Mouse (Mus musculus) liver, adult 2 months (tissue): ENCODE results near the gene Rbm39. TPM values are rescaled to one million over a fixed set of nuclear protein-coding genes. Genes with fewer than 3 reads are reported as not detected.
A peak's percentile ranks its signal among the peaks of the same experiment; 100 is the strongest.

Source experiments
- DNase-seq: peaks from one replicate; pipeline ENCODE4 v3.0.0-alpha.2; 2011; ENCODE audit warnings: low read depth, low spot score; ENCODE audit errors: extremely low read depth
- H3K27ac ChIP-seq: fragments of 200-500 bp; replicated peaks from 2 replicates; pipeline ENCODE4 v1.5.1; 2012; ENCODE audit warnings: low read depth, mild to moderate bottlenecking, control low read depth, inconsistent platforms, low read length; ENCODE audit not compliant: insufficient read depth
- H3K27me3 ChIP-seq: fragments of 200-500 bp; 2 replicates; pipeline ENCODE4 v1.6.1; 2012; ENCODE audit warnings: mild to moderate bottlenecking, moderate library complexity, low read length, inconsistent platforms; ENCODE audit not compliant: control insufficient read depth, insufficient read depth
- H3K36me3 ChIP-seq: fragments of 200-500 bp; 2 replicates; pipeline ENCODE4 v1.6.1; 2012; ENCODE audit warnings: low read length, inconsistent platforms; ENCODE audit not compliant: control insufficient read depth, insufficient read depth
- H3K4me1 ChIP-seq: fragments of 200-500 bp; 2 replicates; pipeline ENCODE4 v1.6.1; 2011; ENCODE audit warnings: low read length; ENCODE audit not compliant: control insufficient read depth, insufficient read depth
- H3K4me3 ChIP-seq: fragments of 200-500 bp; 2 replicates; pipeline ENCODE4 v1.5.1; 2011; ENCODE audit warnings: low read depth, mild to moderate bottlenecking, control low read depth, low read length, moderate library complexity; ENCODE audit not compliant: insufficient read depth
- H3K79me2 ChIP-seq: fragments of 200-500 bp; 2 replicates; pipeline ENCODE4 v1.6.1; 2012; ENCODE audit warnings: inconsistent platforms, mild to moderate bottlenecking, low read length, moderate library complexity; ENCODE audit not compliant: control insufficient read depth, insufficient read depth
- H3K9ac ChIP-seq: fragments of 200-500 bp; 2 replicates; pipeline ENCODE4 v1.6.1; 2012; ENCODE audit warnings: low read depth, mild to moderate bottlenecking, control low read depth, inconsistent platforms, low read length
- CTCF ChIP-seq: fragments of 200-500 bp; IDR thresholded peaks from 2 replicates; pipeline ENCODE4 v1.5.1; 2011; ENCODE audit warnings: low read depth, low read length, control low read depth
- POLR2A ChIP-seq: fragments of 200-500 bp; IDR thresholded peaks from 2 replicates; pipeline ENCODE4 v1.6.1; 2011; ENCODE audit warnings: low read length, control low read depth; ENCODE audit not compliant: insufficient read depth; ENCODE audit errors: extremely low read depth
- WGBS: fragments of 180-500 bp; shearing (Covaris S2); methylation state at CpG from one replicate; pipeline ENCODE4 v1.1.7; 2018; 5-methylcytosine and 5-hydroxymethylcytosine counted together
- polyA plus RNA-seq: library from polyadenylated mRNA; depleted of rRNA; stranded (reverse); fragments of >200 nt; gene quantifications from 2 replicates; pipeline ENCODE4 v1.2.3, GENCODE M21; 2012
- total RNA-seq: library from RNA; depleted of rRNA; stranded (reverse); fragments of >200 nt; gene quantifications from 2 replicates; pipeline ENCODE4 v1.2.3, GENCODE M21; 2014

The Rbm39 gene
- total and polyA plus RNA-seq, 2 experiments: 19.9 to 219 TPM

- Histone ChIP-seq H3K27me3 (no peaks in the 10 kb centered on the region), H3K4me3 (peak within 1 kb of the TSS; percentile 80), H3K27ac (peak within 1 kb of the TSS; percentile 85), H3K4me1 (peaks cover 15% of the 10 kb centered on the region), H3K79me2 (peaks cover 14% of the 10 kb centered on the region; the same call in 1 of the 2 replicates), H3K36me3 (no peaks in the 10 kb centered on the region), H3K9ac (peak within 1 kb of the TSS; percentile 85)
- under 1% methylated on average over 78 of the region's 88 CpGs for WGBS
- DNase-seq: peak; percentile 79
- no peak for TF ChIP-seq CTCF
- peak; percentile 32; the same call in 1 of the 2 replicates for TF ChIP-seq POLR2A
Measured at GRCm38 (mm10) chr2:156196302-156197128, 16.5 kb upstream of the Rbm39 start, which contains the start of gene Phf20. Gene Phf20, plus strand, starts transcription at chr2:156196466.

- TF ChIP-seq POLR2A (no peak), CTCF (no peak)
- Histone ChIP-seq H3K9ac (no peak overlapping the region), H3K79me2 (peaks cover 9% of the 10 kb centered on the region; the same call in 1 of the 2 replicates), H3K27me3 (no peaks in the 10 kb centered on the region), H3K4me3 (no peak overlapping the region), H3K27ac (peak overlapping the region; percentile 22; the same call in 1 of the 2 replicates), H3K4me1 (peaks cover 13% of the 10 kb centered on the region), H3K36me3 (no peaks in the 10 kb centered on the region)
- peak; percentile 71 for DNase-seq
Measured at GRCm38 (mm10) chr2:156194571-156194970, 14.5 kb upstream of the Rbm39 start.

- Histone ChIP-seq H3K36me3 (no peaks in the 10 kb centered on the region), H3K4me1 (peaks cover 6% of the 10 kb centered on the region), H3K4me3 (no peak overlapping the region), H3K27ac (no peak overlapping the region), H3K27me3 (no peaks in the 10 kb centered on the region), H3K9ac (no peak overlapping the region), H3K79me2 (no peaks in the 10 kb centered on the region)
- DNase-seq: no peak
- 70% methylated on average over 3 of the region's 3 CpGs for WGBS
- no peak for TF ChIP-seq POLR2A
- TF ChIP-seq CTCF: no peak
Measured at GRCm38 (mm10) chr2:156193066-156193862, 13.2 kb upstream of the Rbm39 start.

GRCm38 (mm10) chr2:156192068-156192467 lies 12.0 kb upstream of the Rbm39 start:
- no peak overlapping the region for H3K4me3 ChIP-seq
- H3K27ac ChIP-seq: no peak overlapping the region
- H3K9ac ChIP-seq: no peak overlapping the region
- H3K27me3 ChIP-seq: no peaks in the 10 kb centered on the region
- H3K36me3 ChIP-seq: no peaks in the 10 kb centered on the region
- H3K79me2 ChIP-seq: no peaks in the 10 kb centered on the region
- no peak for DNase-seq
- TF ChIP-seq CTCF (no peak), POLR2A (no peak)
- H3K4me1 ChIP-seq: peaks cover 6% of the 10 kb centered on the region; the same call in 1 of the 2 replicates
- WGBS: 94% methylated on average over 2 of the region's 2 CpGs

- WGBS: 97% methylated on average over 2 of the region's 2 CpGs
- no peak for TF ChIP-seq POLR2A
- no peak for TF ChIP-seq CTCF
- Histone ChIP-seq H3K4me3 (no peak overlapping the region), H3K36me3 (no peaks in the 10 kb centered on the region), H3K27me3 (no peaks in the 10 kb centered on the region), H3K4me1 (peaks cover 6% of the 10 kb centered on the region; the same call in 1 of the 2 replicates), H3K27ac (no peak overlapping the region), H3K9ac (no peak overlapping the region), H3K79me2 (no peaks in the 10 kb centered on the region)
- no peak for DNase-seq
Measured at GRCm38 (mm10) chr2:156191540-156191939, 11.5 kb upstream of the Rbm39 start.
